Mouse (Mus musculus): ENCODE data around the gene Vipr2.

Vipr2 gene

DNA sequence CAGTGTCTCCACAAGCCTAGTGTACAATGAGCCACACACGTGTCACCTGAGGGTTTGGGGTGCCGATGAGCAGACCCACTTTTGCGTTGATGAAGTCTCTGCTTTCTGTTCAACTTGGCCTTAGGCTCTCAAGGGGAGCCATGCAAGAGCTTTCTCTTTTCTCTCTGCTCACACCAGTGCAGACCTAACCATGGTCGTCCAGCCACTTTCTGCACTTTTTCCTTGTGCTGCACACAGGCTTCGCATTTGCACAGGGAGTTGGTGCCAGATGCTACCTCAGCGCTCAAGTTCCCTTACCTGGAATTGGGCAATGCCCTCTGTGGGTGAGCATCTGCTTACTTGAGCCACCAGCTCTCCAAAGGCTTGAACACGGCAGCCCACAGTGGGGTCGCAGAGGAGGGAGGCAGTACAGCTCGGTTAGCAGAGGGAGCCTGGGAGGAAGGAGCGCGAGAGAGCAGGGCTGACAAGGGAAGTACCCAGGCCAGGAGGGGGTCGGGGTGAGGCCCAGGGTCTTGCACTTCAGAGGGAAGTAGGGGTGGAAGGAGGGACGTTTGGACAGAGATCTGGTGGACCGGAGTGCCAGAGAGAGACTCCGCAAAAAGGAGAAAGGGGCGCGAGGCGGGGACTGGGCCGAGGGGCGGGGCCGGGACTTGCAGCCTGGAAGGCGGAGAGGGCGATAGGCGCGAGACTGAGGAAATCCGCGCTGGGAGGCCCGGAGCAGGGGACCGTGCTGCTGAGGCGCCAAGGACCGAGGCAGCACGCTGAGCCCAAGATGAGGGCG lies at the start of gene Vipr2:
Gene Vipr2 (plus strand): TSS at position 653 of the 781 bp plus-strand sequence.
- DNase-seq, result peak; percentile 76

DNA sequence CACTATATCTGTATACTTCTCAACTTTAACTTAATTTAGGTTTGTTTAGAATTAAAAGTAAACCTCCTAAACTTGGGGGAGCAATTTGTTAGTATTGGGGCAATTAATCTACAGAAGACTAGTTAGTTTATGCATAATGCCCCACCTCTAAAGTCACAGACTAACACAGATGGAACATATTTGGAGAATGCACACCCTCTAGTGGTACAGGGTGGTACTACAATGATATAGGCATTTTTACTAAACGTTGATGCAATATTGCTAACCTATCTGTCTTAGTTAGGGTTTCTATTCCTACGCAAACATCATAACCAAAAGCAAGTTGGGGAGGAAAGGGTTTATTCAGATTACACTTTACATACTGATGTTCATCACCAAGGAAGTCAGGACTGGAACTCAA lies 49.4 kb upstream of the Vipr2 start:
- peak; percentile 20 for DNase-seq

- no peak for DNase-seq
Measured at GRCm38 (mm10) chr12:116035346-116035745, 42.2 kb upstream of the Vipr2 start.

GRCm38 (mm10) chr12:116044785-116045184 lies 32.7 kb upstream of the Vipr2 start:
- no peak for DNase-seq

DNA sequence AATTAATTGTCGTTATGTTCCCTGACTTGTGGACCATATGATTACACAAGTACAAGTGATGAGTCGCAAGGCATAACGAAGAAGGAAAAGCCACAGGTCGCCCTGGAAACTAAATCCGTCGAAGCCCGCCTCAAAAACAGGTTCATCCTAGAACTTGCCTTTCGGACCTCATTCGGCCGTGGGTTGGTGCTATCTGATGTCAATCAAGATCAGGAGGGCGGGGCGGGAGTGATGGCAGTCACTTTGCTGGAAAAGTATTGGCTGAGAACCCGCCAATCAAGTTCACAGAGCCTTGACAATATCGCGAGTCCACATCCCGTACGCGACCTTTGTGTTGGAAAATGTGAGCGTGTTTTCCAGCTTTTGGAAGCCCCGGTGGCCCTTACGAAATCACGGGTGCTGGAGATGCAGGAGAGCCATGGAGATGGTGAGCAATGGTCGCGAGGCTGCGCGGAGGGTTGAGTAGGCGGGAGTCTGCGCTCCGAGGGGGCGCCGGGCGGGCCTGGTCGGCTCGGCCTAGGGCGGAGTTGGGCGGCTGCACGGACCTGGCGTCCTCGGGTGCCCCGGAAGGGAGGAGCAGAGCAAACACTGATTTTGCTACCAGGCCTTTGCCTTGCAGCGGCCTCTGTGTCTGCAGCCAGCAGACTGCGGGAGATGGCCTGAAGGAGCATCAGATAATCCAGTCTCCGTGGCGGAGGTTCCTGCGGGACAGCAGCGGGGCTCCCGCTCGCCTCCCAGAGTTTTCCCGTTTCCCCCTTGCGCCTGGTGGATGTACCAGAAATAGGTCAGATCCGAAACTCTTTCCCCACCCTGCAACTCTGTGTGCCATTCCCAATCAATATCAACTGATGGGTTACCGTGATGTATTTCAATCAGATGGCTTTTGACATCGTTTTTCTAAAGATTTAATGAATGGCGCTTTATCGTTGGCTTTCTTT lies 29.8 kb upstream of the Vipr2 start, which contains the start of gene Zfp386:
Gene Zfp386 (plus strand): TSS at position 285 of the 938 bp plus-strand sequence.
- peak; percentile 99 for DNase-seq

DNA sequence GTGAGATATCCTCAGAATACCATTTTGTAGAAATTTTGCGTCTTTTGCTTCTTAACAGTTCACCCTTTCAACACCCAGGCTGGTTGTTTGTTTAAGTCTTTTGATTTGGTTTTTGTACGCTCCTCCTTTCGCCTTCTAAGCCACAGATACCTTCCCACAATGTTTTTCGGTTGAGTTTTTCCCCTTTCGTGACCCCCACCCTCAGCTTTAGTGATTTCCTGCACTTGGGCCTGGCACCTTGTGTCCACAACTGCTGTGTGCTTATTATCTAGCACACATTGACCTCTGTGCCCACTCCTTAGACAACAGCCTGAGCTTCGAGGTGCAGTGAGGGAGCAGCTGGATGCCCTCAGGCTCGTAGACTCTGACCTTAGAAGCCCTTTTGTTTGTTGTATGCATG lies 28.8 kb upstream of the Vipr2 start:
- DNase-seq, result peak; percentile 26

DNA sequence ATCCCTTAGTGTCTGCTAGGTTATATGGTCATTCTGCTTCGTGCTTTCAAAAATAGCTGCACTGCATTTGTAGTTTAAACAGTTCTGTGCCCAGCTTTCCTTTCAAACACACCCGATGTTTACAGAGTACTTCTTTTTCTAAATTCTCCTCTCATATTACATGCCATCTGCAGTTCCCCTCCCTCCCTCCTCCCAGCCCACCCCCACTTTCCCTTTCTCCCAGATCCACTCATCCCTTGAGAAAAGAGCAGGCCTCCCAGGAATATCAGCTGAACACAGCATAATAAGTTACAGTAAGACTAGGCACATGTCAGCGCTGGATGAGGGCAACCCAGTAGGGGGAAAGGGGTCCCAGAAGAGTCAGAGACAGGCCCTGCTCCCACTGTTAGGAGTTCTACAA lies 28.3 kb upstream of the Vipr2 start:
- DNase-seq, result no peak

GRCm38 (mm10) chr12:116049701-116050100 lies 27.8 kb upstream of the Vipr2 start:
- peak; percentile 40 for DNase-seq

GRCm38 (mm10) chr12:116054342-116054741 lies 23.2 kb upstream of the Vipr2 start:
- DNase-seq, result no peak

- DNase-seq, result no peak
Measured at GRCm38 (mm10) chr12:116056112-116056511, 21.4 kb upstream of the Vipr2 start.

- DNase-seq, result no peak
Measured at GRCm38 (mm10) chr12:116061561-116062193, 15.8 kb upstream of the Vipr2 start.

DNA sequence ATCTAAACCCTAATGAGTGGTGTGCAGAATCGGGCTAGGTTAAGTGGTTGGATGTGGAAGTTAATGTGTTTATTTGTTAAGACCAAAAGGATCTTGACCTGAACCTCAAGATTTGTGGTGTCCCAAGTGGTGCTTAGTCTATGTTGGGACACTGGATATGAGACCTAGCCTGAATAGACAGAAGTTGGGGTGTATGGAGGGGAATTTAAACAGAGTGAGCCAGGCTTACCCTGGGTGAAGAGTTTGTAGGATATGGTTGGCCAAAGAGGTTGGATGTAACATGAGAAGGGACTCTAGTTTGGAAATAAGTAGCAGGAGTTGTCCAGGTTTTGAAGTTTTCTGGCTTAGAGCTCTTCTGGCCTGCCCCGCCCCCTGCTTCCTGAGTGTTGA lies 15.3 kb upstream of the Vipr2 start:
- DNase-seq, result no peak

- DNase-seq, result no peak
Measured at GRCm38 (mm10) chr12:116063020-116063419, 14.5 kb upstream of the Vipr2 start.

GRCm38 (mm10) chr12:116071023-116071422 lies 6.5 kb upstream of the Vipr2 start:
- DNase-seq, result no peak

- no peak for DNase-seq
Measured at GRCm38 (mm10) chr12:116077855-116078366, 385 bp downstream of the Vipr2 start.

- DNase-seq, result no peak
Measured at GRCm38 (mm10) chr12:116083125-116083524, 5.6 kb downstream of the Vipr2 start.

DNA sequence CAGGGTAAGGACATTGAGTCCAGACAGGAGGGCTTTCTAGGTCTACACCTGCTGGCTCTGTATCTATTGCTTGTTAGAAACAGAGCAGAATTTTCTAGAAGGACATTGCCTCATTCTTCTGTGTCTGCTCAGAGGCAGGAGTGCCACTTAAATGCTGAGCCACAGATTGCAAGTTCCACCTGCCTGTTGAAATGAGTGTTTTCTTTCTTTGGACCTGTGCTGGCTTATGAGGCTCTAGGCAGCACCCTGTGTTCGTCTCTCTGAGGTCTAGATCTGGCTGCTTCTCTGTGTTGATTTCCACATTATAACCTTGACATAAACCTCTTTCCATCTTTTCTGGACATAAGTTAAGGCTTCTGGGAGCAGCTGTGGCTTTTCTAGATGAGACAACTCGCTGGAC lies 6.8 kb downstream of the Vipr2 start:
- DNase-seq, result no peak

GRCm38 (mm10) chr12:116086951-116087600 lies 9.6 kb downstream of the Vipr2 start:
- no peak for DNase-seq

GRCm38 (mm10) chr12:116089836-116090235 lies 12.3 kb downstream of the Vipr2 start:
- DNase-seq, result no peak

DNA sequence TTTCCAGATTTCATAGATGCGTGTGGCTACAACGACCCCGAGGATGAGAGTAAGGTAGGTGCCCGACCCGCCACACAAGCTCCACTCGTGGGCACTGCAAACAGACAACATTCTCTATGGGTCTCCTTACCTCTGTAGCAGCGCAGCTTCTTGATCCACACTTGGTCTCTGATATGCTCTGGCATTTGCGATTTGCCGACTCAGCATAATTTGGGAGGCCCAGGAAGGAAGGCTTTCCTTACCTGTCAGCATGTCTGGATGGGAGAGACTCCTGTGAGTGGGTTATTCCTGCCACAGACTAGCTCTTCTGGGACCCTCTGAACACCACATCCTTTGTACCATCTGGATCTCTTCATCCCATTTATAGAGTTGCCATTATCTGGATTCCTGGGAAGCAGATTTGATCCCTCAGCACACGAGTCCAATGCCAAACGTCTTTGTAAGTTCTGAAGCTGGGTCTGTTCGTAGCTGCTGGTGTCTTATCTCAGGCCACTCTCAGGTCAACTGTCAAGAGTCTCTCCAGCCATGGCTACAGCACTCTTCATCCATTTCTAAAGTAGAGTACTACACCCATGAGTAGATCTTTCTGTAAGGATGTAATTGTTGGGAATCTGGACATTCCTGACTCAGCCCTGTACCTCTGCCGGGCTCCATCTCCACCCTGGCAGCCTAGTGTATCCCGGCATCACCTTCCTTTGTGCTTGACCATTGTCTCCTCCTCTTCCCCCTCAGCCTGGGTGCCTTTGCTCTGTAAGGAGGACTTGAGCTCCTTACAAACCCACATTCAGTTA lies 17.4 kb downstream of the Vipr2 start:
- DNase-seq, result no peak

DNA sequence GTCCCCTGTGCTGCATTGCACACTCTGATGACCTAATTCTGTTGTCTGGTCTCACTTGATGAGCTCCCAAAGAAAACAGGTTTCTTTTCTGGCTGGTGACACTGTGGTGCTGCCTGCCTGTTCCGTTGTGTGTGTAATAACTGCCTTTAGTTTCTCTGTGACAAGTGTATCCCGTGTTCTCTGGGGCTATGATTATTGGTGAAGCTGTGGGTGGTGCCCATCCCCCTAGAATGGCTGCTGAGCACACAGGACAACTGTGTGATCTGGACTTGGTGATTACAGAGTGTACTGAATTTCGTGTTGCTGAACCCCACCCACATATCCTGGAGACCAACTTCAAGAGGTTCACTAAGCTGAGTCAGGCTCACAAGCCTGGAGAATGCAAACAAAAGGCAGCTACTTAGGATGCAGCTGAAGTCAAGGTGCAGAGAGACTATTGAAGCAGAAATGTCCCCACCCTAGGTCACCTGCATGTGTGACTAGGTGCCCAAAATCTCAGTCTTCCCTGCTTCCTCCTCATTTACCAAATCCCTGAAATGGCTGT lies 18.9 kb downstream of the Vipr2 start:
- no peak for DNase-seq

Measured in thymus, postnatal 14 days (tissue).